Mouse (Mus musculus) left cerebral cortex, postnatal 14 days (tissue): ENCODE measurements around the gene Gm14180. TPM values are rescaled to one million over a fixed set of nuclear protein-coding genes. Genes with fewer than 3 reads are reported as not detected.
"Not testable (repeated sequence)": the region's sequence is repeated elsewhere in the genome, so short reads cannot be mapped to it uniquely, and the experiment has no call there.

Experiments used
- DNase-seq, 2 experiments: peaks; one replicate each; pipeline ENCODE4 v3.0.0; 2021 to 2022; ENCODE audit warnings: low spot score in 2 of 2, mixed read lengths in 1 of 2
- intact Hi-C: fragments of 180-260 bp; cut with DNase I; formaldehyde crosslinking; loops from one replicate; pipeline ENCODE4 v1.15.1; 2025
- long read RNA-seq, 2 experiments: library from polyadenylated mRNA; stranded (forward); transcript quantifications; one replicate each; pipeline ENCODE4 v2.0.0; 2021
- total RNA-seq, 2 experiments: library from RNA; stranded (reverse); gene quantifications; 2 replicates each; pipeline ENCODE4 v1.2.3; 2021

Gm14180 gene
- not detected for total RNA-seq
- long read RNA-seq, experiment 1: 0 reads
- long read RNA-seq, experiment 2: 0 reads

DNA sequence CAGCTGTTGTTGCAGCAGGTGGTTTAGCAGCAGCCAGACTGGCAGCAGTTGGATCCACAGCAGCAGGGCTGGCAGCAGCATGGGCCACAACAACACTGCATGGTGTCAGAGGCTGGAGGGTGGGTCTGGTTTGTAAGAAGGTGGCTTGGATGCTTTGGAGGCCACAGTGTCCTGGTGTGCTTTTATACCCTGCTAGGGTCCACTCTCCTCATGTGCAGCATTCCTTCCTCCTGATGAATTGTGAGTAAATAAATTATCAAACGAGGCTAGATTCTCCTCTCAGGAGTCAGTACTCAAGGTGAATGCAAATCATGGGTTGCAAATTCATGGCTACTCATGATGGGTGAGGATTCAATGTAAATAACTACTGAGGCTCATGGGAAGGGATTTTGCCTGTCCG is at the start of gene Gm14180:
Gm14180 (minus strand) TSS at position 101 of the 400 bp plus-strand sequence.
- no peak for DNase-seq
- intact Hi-C loops: no loop called here

GRCm38 (mm10) chr11:99780604-99781003 is 46.5 kb upstream of the Gm14180 start, which contains the start of gene Krtap4-8:
Krtap4-8 (minus strand) TSS chr11:99780704.
- intact Hi-C loops: no loop called here
- DNase-seq: no peak

DNA sequence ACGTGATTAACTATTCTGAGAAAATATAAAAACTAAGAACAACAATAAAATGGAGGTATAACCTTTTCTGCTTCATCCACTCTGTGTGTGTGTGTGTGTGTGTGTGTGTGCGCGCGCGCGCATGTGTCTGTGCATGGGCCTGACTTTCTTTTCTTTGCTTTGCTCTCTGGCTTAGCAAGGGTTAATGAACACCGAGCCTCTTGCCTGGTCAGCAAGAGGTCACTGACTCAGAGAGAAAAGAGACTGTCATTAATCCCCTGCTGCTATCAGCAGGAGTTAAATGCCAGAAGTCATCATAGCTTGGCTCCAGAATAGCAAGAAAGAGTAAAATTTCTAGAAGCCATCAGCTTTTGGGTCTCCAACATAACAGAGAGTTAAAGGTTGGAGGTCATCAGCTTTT is 44.3 kb upstream of the Gm14180 start:
- no peak for DNase-seq
- intact Hi-C loops: no loop called here

DNA sequence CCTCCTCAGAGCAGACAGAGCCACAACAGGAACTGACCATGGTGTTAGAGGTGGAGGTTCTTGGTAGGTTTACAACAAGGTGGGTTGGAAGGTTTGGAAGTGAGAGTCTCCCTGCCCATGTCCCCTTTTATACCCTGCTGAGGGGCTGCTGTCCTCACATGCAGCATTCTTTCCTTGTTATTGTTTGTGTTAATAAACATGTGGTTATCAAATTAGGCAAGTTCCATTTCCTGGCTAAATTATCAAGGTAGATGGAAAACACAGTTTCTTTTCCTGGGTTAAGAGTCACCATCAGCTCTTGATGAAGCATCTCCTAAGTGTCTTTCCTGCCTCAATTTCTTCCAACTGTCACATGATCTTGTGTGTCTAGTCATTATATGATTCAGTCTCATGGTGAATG is 38.7 kb upstream of the Gm14180 start, which contains the start of gene Gm11595:
Gm11595 (minus strand) TSS at position 101 of the 400 bp plus-strand sequence.
- DNase-seq, intact Hi-C loops: not testable (repeated sequence)

DNA sequence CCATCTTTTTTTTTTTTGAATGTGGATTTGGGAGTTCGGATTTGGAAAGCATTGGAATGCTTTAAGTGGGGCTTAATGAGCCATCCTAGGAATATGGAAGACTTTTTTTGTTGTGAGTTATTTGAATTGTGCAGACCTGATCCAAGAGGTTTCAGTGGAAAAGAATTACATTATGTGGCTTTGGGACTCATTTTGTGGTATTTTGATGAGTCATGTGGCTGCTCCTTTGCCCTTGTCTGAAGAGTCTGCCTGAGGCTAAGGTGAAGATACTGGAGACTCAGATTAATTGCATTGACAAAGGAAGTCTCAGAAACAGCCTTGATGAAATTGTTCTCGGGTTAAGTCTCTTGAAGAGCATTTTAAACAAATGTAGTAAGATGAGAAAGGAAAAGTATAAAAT is 34.3 kb upstream of the Gm14180 start:
- DNase-seq: no peak
- intact Hi-C loops: no loop called here

DNA sequence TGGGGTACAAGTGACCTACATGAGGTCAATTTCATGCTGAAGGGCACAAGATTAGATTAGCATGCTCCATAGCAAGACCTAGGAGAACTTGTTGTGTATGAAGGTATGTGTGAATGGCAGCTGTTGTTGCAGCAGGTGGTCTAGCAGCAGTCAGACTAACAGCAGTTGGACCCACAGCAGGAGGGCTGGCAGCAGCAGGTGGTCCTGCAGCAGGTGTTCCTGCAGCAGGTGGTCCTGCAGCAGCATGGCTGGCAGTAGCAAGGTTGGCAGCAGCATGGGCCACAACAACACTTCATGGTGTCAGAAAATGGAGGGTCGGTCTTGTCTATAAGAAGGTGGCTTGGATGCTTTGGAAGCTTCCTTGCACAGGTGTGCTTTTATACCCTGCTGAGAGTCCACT is 24.8 kb upstream of the Gm14180 start:
- no peak for DNase-seq
- intact Hi-C loops: no loop called here

DNA sequence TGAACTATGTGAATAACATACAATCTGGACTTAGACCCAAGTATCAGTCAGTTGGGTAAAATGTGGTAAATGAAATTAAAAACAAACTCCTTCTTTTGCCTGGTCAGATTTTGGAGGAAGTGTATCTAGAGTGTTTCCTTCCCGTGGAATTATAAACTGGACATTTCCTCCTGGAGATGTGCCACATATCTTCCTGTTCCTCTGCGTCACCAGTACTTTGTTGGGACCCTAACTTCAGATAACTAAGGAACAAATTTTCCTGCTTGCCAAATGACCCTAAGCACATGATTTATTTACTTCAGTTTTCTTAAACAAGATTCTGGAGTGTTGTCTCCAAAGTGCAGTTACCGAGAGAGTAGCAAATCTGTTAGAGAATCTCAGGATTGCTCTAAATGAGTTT is 9.9 kb upstream of the Gm14180 start:
- intact Hi-C loops: no loop called here
- no peak for DNase-seq

DNA sequence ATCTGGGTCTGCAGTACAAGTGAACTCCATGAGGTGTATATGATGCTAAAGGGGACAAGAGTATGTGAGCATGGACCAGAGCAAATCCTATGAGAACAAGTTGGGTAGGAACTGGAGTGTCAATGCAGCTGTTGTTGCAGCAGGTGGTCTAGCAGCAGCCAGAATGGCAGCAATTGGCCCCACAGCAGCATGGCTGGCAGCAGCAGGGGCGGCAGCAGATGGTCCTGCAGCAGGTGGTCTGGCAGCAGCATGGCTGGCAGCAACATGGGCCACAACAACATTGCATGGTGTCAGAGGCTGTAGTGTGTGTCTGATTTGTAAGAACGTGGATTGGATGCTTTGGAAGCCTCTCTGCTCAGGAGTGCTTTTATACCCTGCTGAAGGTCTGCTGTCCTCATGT is 10.0 kb downstream of the Gm14180 start:
- DNase-seq: no peak
- intact Hi-C loops: loop anchor here (5.0 kb wide), 1 partner anchor 37 kb away; no protein-coding TSS in a partner anchor

GRCm38 (mm10) chr11:99718759-99719158 is 15.3 kb downstream of the Gm14180 start:
- intact Hi-C loops: no loop called here
- no peak for DNase-seq

DNA sequence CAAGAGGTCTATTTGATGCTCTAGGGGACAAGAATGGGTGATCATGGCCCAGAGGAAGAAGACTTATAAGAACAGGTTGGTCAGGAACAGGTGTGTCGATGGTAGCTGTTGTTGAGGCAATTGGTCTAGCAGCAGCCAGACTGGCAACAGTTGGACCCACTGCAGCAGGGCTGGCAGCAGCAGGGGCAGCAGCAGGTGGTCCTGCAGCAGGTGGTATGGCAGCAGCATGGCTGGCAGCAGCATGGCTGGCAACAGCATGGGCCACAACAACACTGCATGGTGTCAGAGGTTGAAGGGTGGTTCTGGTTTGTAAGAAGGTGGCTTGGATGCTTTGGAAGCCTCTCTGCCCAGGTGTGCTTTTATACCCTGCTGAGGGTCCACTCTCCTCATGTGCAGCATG is 43.6 kb downstream of the Gm14180 start, which contains the start of gene Gm14190:
Gm14190 (minus strand) TSS at position 278 of the 400 bp plus-strand sequence.
- DNase-seq: no peak
- intact Hi-C loops: no loop called here

DNA sequence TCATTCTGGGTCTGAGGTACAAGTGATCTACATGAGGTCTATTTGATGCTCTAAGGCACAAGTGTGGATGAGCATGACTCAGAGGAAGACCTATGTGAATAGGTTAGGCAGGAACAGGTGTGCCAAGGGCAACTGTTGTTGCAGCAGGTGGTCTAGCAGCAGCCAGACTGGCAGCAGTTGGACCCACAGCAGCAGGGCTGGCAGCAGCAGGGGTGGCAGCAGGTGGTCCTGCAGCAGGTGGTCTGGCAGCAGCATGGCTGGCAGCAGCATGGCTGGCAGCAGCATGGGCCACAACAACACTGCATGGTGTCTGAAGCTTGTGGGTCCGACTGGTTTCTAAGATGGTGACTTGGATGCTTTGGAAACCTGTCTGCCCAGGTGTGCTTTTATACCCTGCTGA is 48.9 kb downstream of the Gm14180 start:
- intact Hi-C loops: loop anchor here (5.0 kb wide), 1 partner anchor 37 kb away; no protein-coding TSS in a partner anchor
- not testable (repeated sequence) for DNase-seq

Other genes starting within 250 kb of the Gm14180 start
- gene Krt23, start 241.2 kb downstream of the Gm14180 start, total RNA-seq: not detected
- gene Krt39, start 213.0 kb downstream of the Gm14180 start, total RNA-seq: not detected
- gene Krt40, start 191.1 kb downstream of the Gm14180 start, total RNA-seq: not detected
- not detected for gene Krtap3-3, start 183.4 kb downstream of the Gm14180 start, total RNA-seq
- gene Krtap3-2, start 177.4 kb downstream of the Gm14180 start, total RNA-seq: not detected
- not detected for gene Gm11939, start 174.8 kb downstream of the Gm14180 start, total RNA-seq
- gene Krtap3-1, start 167.7 kb downstream of the Gm14180 start, total RNA-seq: not detected
- not detected for gene Krtap1-5, start 153.3 kb downstream of the Gm14180 start, total RNA-seq
- not detected for gene Krtap1-4, start 150.6 kb downstream of the Gm14180 start, total RNA-seq
- not detected for gene Krtap1-3, start 143.0 kb downstream of the Gm14180 start, total RNA-seq
- not detected for gene Krtap9-3, start 136.2 kb downstream of the Gm14180 start, total RNA-seq
- gene Gm11938, start 131.0 kb downstream of the Gm14180 start, total RNA-seq: not detected
- not detected for gene Gm11937, start 124.1 kb downstream of the Gm14180 start, total RNA-seq
- not detected for gene Krtap2-4, start 119.4 kb downstream of the Gm14180 start, total RNA-seq
- gene Gm11562, start 113.9 kb downstream of the Gm14180 start, total RNA-seq: not detected
- gene Krtap4-1, start 106.1 kb downstream of the Gm14180 start, total RNA-seq: not detected
- gene Krtap4-2, start 99.2 kb downstream of the Gm14180 start, total RNA-seq: not detected
- gene Krtap4-7, start 90.2 kb downstream of the Gm14180 start, total RNA-seq: not detected
- gene Gm11555, start 84.1 kb downstream of the Gm14180 start, total RNA-seq: not detected
- gene Gm11563, start 75.3 kb downstream of the Gm14180 start, total RNA-seq: not detected
- not detected for gene Krtap4-6, start 68.3 kb downstream of the Gm14180 start, total RNA-seq
- not detected for gene Gm14190, start 43.5 kb downstream of the Gm14180 start, total RNA-seq
- not detected for gene Gm11595, start 38.6 kb upstream of the Gm14180 start, total RNA-seq
- gene Krtap4-8, start 46.4 kb upstream of the Gm14180 start, total RNA-seq: not detected
- gene Krtap4-9, start 50.9 kb upstream of the Gm14180 start, total RNA-seq: not detected
- gene Gm11596, start 59.2 kb upstream of the Gm14180 start, total RNA-seq: not detected
- not detected for gene Gm11569, start 64.6 kb upstream of the Gm14180 start, total RNA-seq
- not detected for gene Gm11554, start 70.2 kb upstream of the Gm14180 start, total RNA-seq
- not detected for gene Krtap4-13, start 75.6 kb upstream of the Gm14180 start, total RNA-seq
- not detected for gene Gm11564, start 81.4 kb upstream of the Gm14180 start, total RNA-seq
- gene 2300003K06Rik, start 103.8 kb upstream of the Gm14180 start, total RNA-seq: not detected
- gene Krtap4-16, start 117.3 kb upstream of the Gm14180 start, total RNA-seq: not detected
- gene Gm11568, start 123.6 kb upstream of the Gm14180 start, total RNA-seq: not detected
- not detected for gene Gm11559, start 130.2 kb upstream of the Gm14180 start, total RNA-seq
- not detected for gene Krtap9-1, start 139.1 kb upstream of the Gm14180 start, total RNA-seq
- gene Gm11567, start 144.9 kb upstream of the Gm14180 start, total RNA-seq: not detected
- not detected for gene Krtap31-1, start 173.6 kb upstream of the Gm14180 start, total RNA-seq
- gene Gm11565, start 180.5 kb upstream of the Gm14180 start, total RNA-seq: not detected
- gene Krtap31-2, start 202.0 kb upstream of the Gm14180 start, total RNA-seq: not detected
- not detected for gene Krtap9-5, start 214.2 kb upstream of the Gm14180 start, total RNA-seq
- not detected for gene Krtap29-1, start 244.8 kb upstream of the Gm14180 start, total RNA-seq